Mouse (Mus musculus): ENCODE results near the gene Lypd8. TPM values are rescaled to one million over a fixed set of nuclear protein-coding genes. Genes with fewer than 3 reads are reported as not detected.
"Not testable (repeated sequence)": the region's sequence is repeated elsewhere in the genome, so short reads cannot be mapped to it uniquely, and the experiment has no call there.

Gene Lypd8
- polyA plus RNA-seq, 1 experiment from 2014 or later = not detected

- Histone ChIP-seq H3K4me1 (ENCODE audit: control insufficient read depth, insufficient read depth, low read length) (no peaks in the 10 kb centered on the region), H3K4me2 (no peak overlapping the region), H3K9ac (ENCODE audit: low read depth, low read length) (no peak overlapping the region), H3K9me3 (replicated peaks; ENCODE audit: control insufficient read depth, low read length) (no peaks in the 10 kb centered on the region), H3K36me3 (ENCODE audit: control insufficient read depth, insufficient read depth, low read length) (no peaks in the 10 kb centered on the region), H3K27me3 (ENCODE audit: control insufficient read depth, insufficient read depth, low read length) (no peaks in the 10 kb centered on the region), H3K4me3 (ENCODE audit: low read depth, low read length) (no peak overlapping the region), H3K27ac (ENCODE audit: low read depth, low read length) (no peak overlapping the region)
- no peak for ATAC-seq (replicated peaks; ENCODE audit: insufficient number of reproducible peaks, low FRiP score, low TSS enrichment)
- WGBS (ENCODE audit: insufficient replicate concordance) = 71% methylated on average over 3 of the region's 3 CpGs
Measured at GRCm38 (mm10) chr11:58364454-58364853, 14.4 kb upstream of the Lypd8 start.

GRCm38 (mm10) chr11:58366191-58366590 lies 12.7 kb upstream of the Lypd8 start:
- not testable (repeated sequence) for H3K4me1 ChIP-seq (ENCODE audit: control insufficient read depth, insufficient read depth, low read length); H3K4me2 ChIP-seq; H3K36me3 ChIP-seq (ENCODE audit: control insufficient read depth, insufficient read depth, low read length); H3K27ac ChIP-seq (ENCODE audit: low read depth, low read length); H3K9ac ChIP-seq (ENCODE audit: low read depth, low read length); H3K27me3 ChIP-seq (ENCODE audit: control insufficient read depth, insufficient read depth, low read length); H3K4me3 ChIP-seq (ENCODE audit: low read depth, low read length); ATAC-seq (replicated peaks; ENCODE audit: insufficient number of reproducible peaks, low FRiP score, low TSS enrichment); H3K9me3 ChIP-seq (replicated peaks; ENCODE audit: control insufficient read depth, low read length)
- WGBS (ENCODE audit: insufficient replicate concordance) = no CpG with 5 or more reads among the region's 6 CpGs

- no peak overlapping the region for H3K27ac ChIP-seq (ENCODE audit: low read depth, low read length)
- H3K4me2 ChIP-seq = no peak overlapping the region
- H3K36me3 ChIP-seq (ENCODE audit: control insufficient read depth, insufficient read depth, low read length) = no peaks in the 10 kb centered on the region
- ATAC-seq (replicated peaks; ENCODE audit: insufficient number of reproducible peaks, low FRiP score, low TSS enrichment) = no peak
- H3K4me3 ChIP-seq (ENCODE audit: low read depth, low read length) = no peak overlapping the region
- H3K9ac ChIP-seq (ENCODE audit: low read depth, low read length) = no peak overlapping the region
- no peaks in the 10 kb centered on the region for H3K9me3 ChIP-seq (replicated peaks; ENCODE audit: control insufficient read depth, low read length)
- no peaks in the 10 kb centered on the region for H3K27me3 ChIP-seq (ENCODE audit: control insufficient read depth, insufficient read depth, low read length)
- WGBS (ENCODE audit: insufficient replicate concordance) = 61% methylated on average over 2 of the region's 2 CpGs
- no peaks in the 10 kb centered on the region for H3K4me1 ChIP-seq (ENCODE audit: control insufficient read depth, insufficient read depth, low read length)
Measured at GRCm38 (mm10) chr11:58377273-58377672, 1.6 kb upstream of the Lypd8 start.

- Histone ChIP-seq H3K9me3 (replicated peaks; ENCODE audit: control insufficient read depth, low read length) (no peaks in the 10 kb centered on the region), H3K4me2 (no peak overlapping the region), H3K27me3 (ENCODE audit: control insufficient read depth, insufficient read depth, low read length) (no peaks in the 10 kb centered on the region), H3K4me1 (ENCODE audit: control insufficient read depth, insufficient read depth, low read length) (no peaks in the 10 kb centered on the region), H3K9ac (ENCODE audit: low read depth, low read length) (no peak overlapping the region), H3K27ac (ENCODE audit: low read depth, low read length) (no peak overlapping the region), H3K4me3 (ENCODE audit: low read depth, low read length) (no peak overlapping the region), H3K36me3 (ENCODE audit: control insufficient read depth, insufficient read depth, low read length) (no peaks in the 10 kb centered on the region)
- ATAC-seq (replicated peaks; ENCODE audit: insufficient number of reproducible peaks, low FRiP score, low TSS enrichment) = no peak
- WGBS (ENCODE audit: insufficient replicate concordance) = 51% methylated on average over 1 of the region's 1 CpGs
Measured at GRCm38 (mm10) chr11:58377686-58378085, 1.2 kb upstream of the Lypd8 start.

- Histone ChIP-seq H3K4me3 (ENCODE audit: low read depth, low read length) (no peak overlapping the region), H3K4me1 (ENCODE audit: control insufficient read depth, insufficient read depth, low read length) (no peaks in the 10 kb centered on the region), H3K36me3 (ENCODE audit: control insufficient read depth, insufficient read depth, low read length) (no peaks in the 10 kb centered on the region), H3K4me2 (no peak overlapping the region), H3K9me3 (replicated peaks; ENCODE audit: control insufficient read depth, low read length) (no peaks in the 10 kb centered on the region), H3K27me3 (ENCODE audit: control insufficient read depth, insufficient read depth, low read length) (no peaks in the 10 kb centered on the region), H3K27ac (ENCODE audit: low read depth, low read length) (no peak overlapping the region), H3K9ac (ENCODE audit: low read depth, low read length) (no peak overlapping the region)
- no peak for ATAC-seq (replicated peaks; ENCODE audit: insufficient number of reproducible peaks, low FRiP score, low TSS enrichment)
- 78% methylated on average over 1 of the region's 1 CpGs for WGBS (ENCODE audit: insufficient replicate concordance)
Measured at GRCm38 (mm10) chr11:58379516-58379915, 673 bp downstream of the Lypd8 start.

GRCm38 (mm10) chr11:58382471-58382870 lies 3.6 kb downstream of the Lypd8 start:
- Histone ChIP-seq H3K9ac (ENCODE audit: low read depth, low read length) (no peak overlapping the region), H3K4me2 (no peak overlapping the region)
- WGBS (ENCODE audit: insufficient replicate concordance) = 86% methylated on average over 6 of the region's 6 CpGs

GRCm38 (mm10) chr11:58399985-58400645 lies 21.3 kb downstream of the Lypd8 start:
- H3K9ac ChIP-seq (ENCODE audit: low read depth, low read length) = no peak overlapping the region
- H3K27ac ChIP-seq (ENCODE audit: low read depth, low read length) = no peak overlapping the region
- no peaks in the 10 kb centered on the region for H3K4me1 ChIP-seq (ENCODE audit: control insufficient read depth, insufficient read depth, low read length)
- H3K27me3 ChIP-seq (ENCODE audit: control insufficient read depth, insufficient read depth, low read length) = no peaks in the 10 kb centered on the region
- no peak overlapping the region for H3K4me3 ChIP-seq (ENCODE audit: low read depth, low read length)
- H3K9me3 ChIP-seq (replicated peaks; ENCODE audit: control insufficient read depth, low read length) = no peaks in the 10 kb centered on the region
- H3K4me2 ChIP-seq = no peak overlapping the region
- ATAC-seq (replicated peaks; ENCODE audit: insufficient number of reproducible peaks, low FRiP score, low TSS enrichment) = no peak
- no peaks in the 10 kb centered on the region for H3K36me3 ChIP-seq (ENCODE audit: control insufficient read depth, insufficient read depth, low read length)
- WGBS (ENCODE audit: insufficient replicate concordance) = 56% methylated on average over 6 of the region's 6 CpGs

More at GRCm38 (mm10) chr11:58382471-58382870, 3.6 kb downstream of the Lypd8 start:
- H3K27ac ChIP-seq (ENCODE audit: low read depth, low read length) = no peak overlapping the region
- no peak overlapping the region for H3K4me3 ChIP-seq (ENCODE audit: low read depth, low read length)
- H3K9me3 ChIP-seq (replicated peaks; ENCODE audit: control insufficient read depth, low read length) = no peaks in the 10 kb centered on the region
- no peaks in the 10 kb centered on the region for H3K36me3 ChIP-seq (ENCODE audit: control insufficient read depth, insufficient read depth, low read length)
- no peak for ATAC-seq (replicated peaks; ENCODE audit: insufficient number of reproducible peaks, low FRiP score, low TSS enrichment)
- no peaks in the 10 kb centered on the region for H3K4me1 ChIP-seq (ENCODE audit: control insufficient read depth, insufficient read depth, low read length)
- no peaks in the 10 kb centered on the region for H3K27me3 ChIP-seq (ENCODE audit: control insufficient read depth, insufficient read depth, low read length)

- 58% methylated on average over 5 of the region's 5 CpGs for WGBS (ENCODE audit: insufficient replicate concordance)
- H3K9me3 ChIP-seq (replicated peaks; ENCODE audit: control insufficient read depth, low read length) = no peaks in the 10 kb centered on the region
- no peaks in the 10 kb centered on the region for H3K27me3 ChIP-seq (ENCODE audit: control insufficient read depth, insufficient read depth, low read length)
- no peak for ATAC-seq (replicated peaks; ENCODE audit: insufficient number of reproducible peaks, low FRiP score, low TSS enrichment)
- H3K4me3 ChIP-seq (ENCODE audit: low read depth, low read length) = no peak overlapping the region
- no peaks in the 10 kb centered on the region for H3K4me1 ChIP-seq (ENCODE audit: control insufficient read depth, insufficient read depth, low read length)
- no peak overlapping the region for H3K4me2 ChIP-seq
- no peak overlapping the region for H3K27ac ChIP-seq (ENCODE audit: low read depth, low read length)
- H3K9ac ChIP-seq (ENCODE audit: low read depth, low read length) = no peak overlapping the region
- H3K36me3 ChIP-seq (ENCODE audit: control insufficient read depth, insufficient read depth, low read length) = no peaks in the 10 kb centered on the region
Measured at GRCm38 (mm10) chr11:58400655-58401054, 21.8 kb downstream of the Lypd8 start.

- H3K9me3 ChIP-seq (replicated peaks; ENCODE audit: control insufficient read depth, low read length) = no peaks in the 10 kb centered on the region
- H3K27me3 ChIP-seq (ENCODE audit: control insufficient read depth, insufficient read depth, low read length) = no peaks in the 10 kb centered on the region
- WGBS (ENCODE audit: insufficient replicate concordance) = 68% methylated on average over 3 of the region's 3 CpGs
- no peak overlapping the region for H3K9ac ChIP-seq (ENCODE audit: low read depth, low read length)
- ATAC-seq (replicated peaks; ENCODE audit: insufficient number of reproducible peaks, low FRiP score, low TSS enrichment) = no peak
- H3K36me3 ChIP-seq (ENCODE audit: control insufficient read depth, insufficient read depth, low read length) = no peaks in the 10 kb centered on the region
- H3K4me1 ChIP-seq (ENCODE audit: control insufficient read depth, insufficient read depth, low read length) = no peaks in the 10 kb centered on the region
- no peak overlapping the region for H3K4me3 ChIP-seq (ENCODE audit: low read depth, low read length)
- H3K4me2 ChIP-seq = no peak overlapping the region
- H3K27ac ChIP-seq (ENCODE audit: low read depth, low read length) = no peak overlapping the region
Measured at GRCm38 (mm10) chr11:58408066-58408465, 29.2 kb downstream of the Lypd8 start.
